Mouse (Mus musculus): ENCODE results near the gene Cd163. TPM values are rescaled to one million over a fixed set of nuclear protein-coding genes. Genes with fewer than 3 reads are reported as not detected.

Cd163 gene
- polyA plus RNA-seq, 1 experiment from 2014 or later: 0.38 TPM

DNA sequence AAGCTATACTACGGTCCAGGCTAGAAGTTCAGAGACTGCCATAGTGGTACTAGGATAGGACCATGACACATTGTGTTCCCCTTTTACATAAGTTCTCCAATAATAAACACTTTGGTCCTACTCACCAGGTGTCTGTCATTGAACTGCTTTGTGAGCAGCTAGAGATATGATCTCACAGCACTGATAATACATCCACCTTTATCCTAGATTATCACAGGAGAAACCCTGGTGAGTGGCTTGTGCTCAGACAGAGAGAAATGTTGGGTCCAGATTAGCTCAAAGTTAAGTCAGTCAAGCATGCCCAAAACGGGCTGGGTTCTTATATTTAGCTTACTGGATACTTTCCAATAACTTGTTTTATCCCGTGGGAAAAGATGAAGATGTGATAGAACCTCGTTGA is 70.2 kb downstream of the Cd163 start:
- ATAC-seq (replicated peaks; ENCODE audit: low FRiP score): no peak
- Histone ChIP-seq H3K4me3 (replicated peaks) (no peak overlapping the region), H3K4me1 (no peaks in the 10 kb centered on the region), H3K4me2 (no peak overlapping the region), H3K9ac (no peak overlapping the region), H3K9me3 (replicated peaks) (no peaks in the 10 kb centered on the region), H3K27ac (no peak overlapping the region), H3K36me3 (no peaks in the 10 kb centered on the region), H3K27me3 (no peaks in the 10 kb centered on the region)
- 76% methylated on average over 4 of the region's 4 CpGs for WGBS

DNA sequence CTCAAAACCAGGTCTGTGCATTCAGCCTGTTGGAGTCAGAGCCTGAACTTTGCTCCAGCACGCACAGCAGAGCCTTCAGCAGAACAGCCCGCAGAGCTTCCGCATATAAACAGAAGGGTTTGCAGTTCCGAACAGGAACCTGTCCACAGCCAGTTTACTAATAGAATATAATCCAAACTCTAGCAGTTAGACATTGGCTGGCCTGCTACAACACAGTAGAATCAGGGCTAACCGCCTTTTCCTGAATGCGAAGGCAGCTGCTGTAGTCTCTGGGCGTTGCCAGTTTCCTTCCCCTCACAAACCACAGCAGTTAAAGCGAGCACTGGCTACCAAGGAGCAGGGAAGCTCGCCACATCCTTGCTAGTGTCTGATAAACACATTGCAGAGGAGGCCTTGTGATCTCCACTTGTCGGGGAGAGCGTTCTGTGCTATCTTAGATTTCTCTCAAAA is 71.0 kb downstream of the Cd163 start:
- Histone ChIP-seq H3K27ac (no peak overlapping the region), H3K4me1 (no peaks in the 10 kb centered on the region), H3K27me3 (no peaks in the 10 kb centered on the region), H3K4me3 (replicated peaks) (no peak overlapping the region), H3K9me3 (replicated peaks) (no peaks in the 10 kb centered on the region), H3K4me2 (no peak overlapping the region), H3K36me3 (no peaks in the 10 kb centered on the region), H3K9ac (no peak overlapping the region)
- WGBS: 78% methylated on average over 11 of the region's 11 CpGs
- ATAC-seq (replicated peaks; ENCODE audit: low FRiP score): no peak

DNA sequence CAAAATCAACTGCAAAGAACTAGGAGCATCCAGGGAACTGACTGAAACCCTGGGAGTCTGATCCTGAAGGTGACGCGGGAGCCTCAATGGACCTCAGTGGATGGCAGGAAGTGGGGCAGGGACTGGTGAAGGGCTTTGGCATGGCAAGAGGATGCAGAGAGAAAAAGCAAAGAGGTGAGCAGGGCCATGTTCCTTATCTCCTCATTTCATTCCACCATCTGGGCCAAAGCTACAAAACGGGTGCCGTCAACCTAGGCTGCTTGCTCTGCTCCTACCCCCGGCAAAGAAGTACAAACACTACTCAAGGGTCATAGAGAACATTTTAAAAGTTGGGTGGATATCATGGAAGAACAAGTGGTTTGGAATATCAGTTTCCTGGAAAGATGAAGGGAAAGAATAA is 71.9 kb downstream of the Cd163 start:
- H3K4me2 ChIP-seq: no peak overlapping the region
- no peaks in the 10 kb centered on the region for H3K9me3 ChIP-seq (replicated peaks)
- ATAC-seq (replicated peaks; ENCODE audit: low FRiP score): no peak
- H3K9ac ChIP-seq: no peak overlapping the region
- WGBS: 96% methylated on average over 5 of the region's 5 CpGs
- no peaks in the 10 kb centered on the region for H3K27me3 ChIP-seq
- no peaks in the 10 kb centered on the region for H3K36me3 ChIP-seq
- H3K4me3 ChIP-seq (replicated peaks): no peak overlapping the region
- H3K4me1 ChIP-seq: no peaks in the 10 kb centered on the region
- no peak overlapping the region for H3K27ac ChIP-seq

DNA sequence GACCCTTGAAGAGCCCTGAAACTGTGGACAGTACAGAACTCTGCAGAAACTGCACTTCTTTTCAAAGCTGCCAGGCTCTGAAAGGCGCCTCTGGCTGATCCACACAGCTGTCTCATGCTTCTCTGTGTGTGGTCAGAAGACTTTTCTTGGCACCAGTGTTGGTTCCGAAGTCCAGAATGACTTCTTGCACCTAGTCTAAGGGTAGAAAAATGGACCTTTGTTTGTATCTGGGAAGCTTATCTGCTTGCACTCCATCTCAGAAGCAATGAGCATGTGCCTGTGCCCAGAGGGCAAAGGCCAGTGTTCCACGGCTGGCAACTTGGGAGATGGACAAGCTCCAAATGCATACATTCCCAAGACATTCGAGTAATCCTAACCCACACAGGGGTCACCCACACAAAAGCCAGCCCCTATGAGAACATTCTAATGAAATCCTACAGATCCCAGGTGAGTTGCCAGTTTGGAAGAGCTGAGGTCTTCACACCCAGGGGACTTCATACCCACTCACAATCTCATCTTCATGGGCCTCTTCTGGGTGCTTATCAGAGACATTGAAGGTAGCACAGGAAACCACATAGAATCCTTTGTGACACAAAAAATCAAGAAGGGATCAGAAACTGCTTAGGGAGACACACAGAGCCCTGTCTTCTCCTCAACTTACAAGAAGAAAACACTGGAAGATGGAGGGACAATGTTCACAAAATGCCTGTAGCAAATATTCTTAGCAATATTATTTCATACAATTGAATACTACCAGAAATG is 73.2 kb downstream of the Cd163 start:
- Histone ChIP-seq H3K4me3 (replicated peaks) (no peak overlapping the region), H3K27ac (no peak overlapping the region), H3K4me1 (no peaks in the 10 kb centered on the region), H3K36me3 (no peaks in the 10 kb centered on the region), H3K9ac (no peak overlapping the region), H3K9me3 (replicated peaks) (no peaks in the 10 kb centered on the region), H3K4me2 (no peak overlapping the region), H3K27me3 (no peaks in the 10 kb centered on the region)
- 62% methylated on average over 4 of the region's 4 CpGs for WGBS
- ATAC-seq (replicated peaks; ENCODE audit: low FRiP score): no peak

DNA sequence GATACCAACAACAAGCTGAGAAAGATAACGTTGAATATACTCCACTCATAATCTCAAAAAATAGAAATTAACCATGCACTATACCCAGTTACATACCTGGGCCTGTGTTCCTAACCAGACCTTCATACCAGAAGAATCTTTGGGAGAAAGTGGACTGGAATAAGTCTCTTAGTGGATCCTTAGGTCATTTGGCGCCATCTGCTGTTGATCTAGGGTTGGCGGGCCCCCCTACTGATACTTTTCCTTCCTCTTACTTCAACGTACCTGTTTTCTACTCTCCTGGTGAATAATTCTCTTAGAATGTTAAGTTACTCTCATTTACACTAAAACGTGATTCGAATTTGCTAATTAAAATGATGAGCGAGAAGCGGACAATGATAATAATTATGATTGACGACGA is 74.9 kb downstream of the Cd163 start:
- no peak overlapping the region for H3K27ac ChIP-seq
- H3K9me3 ChIP-seq (replicated peaks): no peaks in the 10 kb centered on the region
- no peak overlapping the region for H3K4me3 ChIP-seq (replicated peaks)
- no peak overlapping the region for H3K4me2 ChIP-seq
- H3K36me3 ChIP-seq: no peaks in the 10 kb centered on the region
- 30% methylated on average over 10 of the region's 10 CpGs for WGBS
- ATAC-seq (replicated peaks; ENCODE audit: low FRiP score): peak; percentile 46; the same call in 1 of the 2 replicates
- no peaks in the 10 kb centered on the region for H3K27me3 ChIP-seq
- no peaks in the 10 kb centered on the region for H3K4me1 ChIP-seq
- no peak overlapping the region for H3K9ac ChIP-seq

Other genes with a start within 250 kb of the Cd163 start
- gene Vmn2r27, start 72.8 kb upstream of the Cd163 start, polyA plus RNA-seq (2015; fragmentation: Nextera tagmentation; extraction: Ambion mirVana): not detected in 2 replicates
- gene Pex5, start 110.4 kb downstream of the Cd163 start, polyA plus RNA-seq (2015; fragmentation: Nextera tagmentation; extraction: Ambion mirVana): 40.6 and 46.4 TPM in 2 replicates
- gene Clstn3, start 160.1 kb downstream of the Cd163 start, polyA plus RNA-seq (2015; fragmentation: Nextera tagmentation; extraction: Ambion mirVana): 3.9 and 5.9 TPM in 2 replicates
- 1.6 and 2.0 TPM in 2 replicates for gene C1rl, start 188.5 kb downstream of the Cd163 start, polyA plus RNA-seq (2015; fragmentation: Nextera tagmentation; extraction: Ambion mirVana)
- 7.9 and 8.3 TPM in 2 replicates for gene C1ra, start 207.7 kb downstream of the Cd163 start, polyA plus RNA-seq (2015; fragmentation: Nextera tagmentation; extraction: Ambion mirVana)
- 21.8 and 23.1 TPM in 2 replicates for gene C1s1, start 237.7 kb downstream of the Cd163 start, polyA plus RNA-seq (2015; fragmentation: Nextera tagmentation; extraction: Ambion mirVana)

Measured in kidney, embryonic 15.5 days (tissue).